Mouse (Mus musculus) embryonic facial prominence, embryonic 12.5 days (tissue): ENCODE measurements around the gene Pcsk2. TPM values are rescaled to one million over a fixed set of nuclear protein-coding genes. Genes with fewer than 3 reads are reported as not detected.

Source experiments
- ATAC-seq: fragments of 200-750 bp; cut with Nextera tagmentation; 2 replicates; pipeline ENCODE4 v1.8.0; 2017; ENCODE audit not compliant: insufficient number of reproducible peaks, insufficient read depth, low FRiP score, low TSS enrichment
- H3K27ac ChIP-seq: fragments of 300-500 bp; sonication (generic); 2 replicates; pipeline ENCODE4 v1.5.1; 2016; ENCODE audit warnings: mild to moderate bottlenecking
- H3K27me3 ChIP-seq: fragments of 300-500 bp; sonication (generic); 2 replicates; pipeline ENCODE4 v1.6.1; 2016; ENCODE audit warnings: mild to moderate bottlenecking, moderate library complexity
- H3K36me3 ChIP-seq: fragments of 300-500 bp; sonication (generic); 2 replicates; pipeline ENCODE4 v1.6.1; 2016; ENCODE audit warnings: mild to moderate bottlenecking
- H3K4me1 ChIP-seq: fragments of 300-500 bp; sonication (generic); 2 replicates; pipeline ENCODE4 v1.6.1; 2016
- H3K4me2 ChIP-seq: fragments of 300-500 bp; sonication (generic); replicated peaks from 2 replicates; pipeline ENCODE4 v1.6.1; 2016; ENCODE audit warnings: mild to moderate bottlenecking, moderate library complexity
- H3K4me3 ChIP-seq: fragments of 300-500 bp; sonication (generic); 2 replicates; pipeline ENCODE4 v1.5.1; 2016; ENCODE audit warnings: mild to moderate bottlenecking
- H3K9ac ChIP-seq: fragments of 300-500 bp; sonication (generic); 2 replicates; pipeline ENCODE4 v1.6.1; 2016; ENCODE audit warnings: mild to moderate bottlenecking, moderate library complexity
- H3K9me3 ChIP-seq: fragments of 300-500 bp; sonication (generic); 2 replicates; pipeline ENCODE4 v1.6.1; 2016; ENCODE audit warnings: mild to moderate bottlenecking, moderate library complexity
- WGBS: fragments of 180-500 bp; shearing (Covaris S2); methylation state at CpG from one replicate; pipeline ENCODE4 v1.1.7; 2016; 5-methylcytosine and 5-hydroxymethylcytosine counted together
- polyA plus RNA-seq: library from polyadenylated mRNA; unstranded; fragments of >200 nt; fragmentation: Nextera tagmentation; extraction: Ambion mirVana; gene quantifications from 2 replicates; pipeline ENCODE4 v1.2.1, GENCODE M21; 2016

Gene Pcsk2
- polyA plus RNA-seq, 1 experiment from 2014 or later: 1.3 TPM

GRCm38 (mm10) chr2:143808789-143809188 is 262.8 kb downstream of the Pcsk2 start:
- Histone ChIP-seq H3K27ac (no peak overlapping the region), H3K36me3 (no peaks in the 10 kb centered on the region), H3K9ac (no peak overlapping the region), H3K9me3 (no peaks in the 10 kb centered on the region), H3K27me3 (no peaks in the 10 kb centered on the region), H3K4me1 (0 out of 2 replicates have a peak, but pooled peaks cover 3% of the 10 kb centered on the region), H3K4me2 (no peak overlapping the region), H3K4me3 (no peak overlapping the region)
- ATAC-seq: no peak
- WGBS: 65% methylated on average over 5 of the region's 5 CpGs

DNA sequence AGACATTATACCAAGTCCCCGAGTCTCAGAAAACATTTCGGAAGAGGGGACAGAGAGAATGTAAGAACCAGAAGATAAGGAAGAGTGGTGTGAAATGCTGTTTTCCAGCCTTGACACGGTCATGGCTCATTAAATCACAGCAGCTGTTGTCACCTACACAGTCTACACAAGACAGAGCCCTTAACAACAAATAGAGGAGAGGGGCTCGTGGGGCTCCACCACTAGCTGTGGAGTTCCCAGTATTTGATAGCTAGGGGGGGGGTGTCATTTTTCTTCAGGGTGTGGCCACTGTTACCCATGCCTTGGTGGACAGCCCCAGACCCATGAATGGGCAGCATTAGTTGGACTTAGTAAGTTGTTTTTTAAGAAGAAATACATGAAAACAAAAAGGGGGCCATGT is 266.3 kb downstream of the Pcsk2 start:
- no peak for ATAC-seq
- H3K9me3 ChIP-seq: no peaks in the 10 kb centered on the region
- no peaks in the 10 kb centered on the region for H3K36me3 ChIP-seq
- H3K4me3 ChIP-seq: no peak overlapping the region
- no peak overlapping the region for H3K9ac ChIP-seq
- no peak overlapping the region for H3K27ac ChIP-seq
- WGBS: 68% methylated on average over 4 of the region's 4 CpGs
- no peaks in the 10 kb centered on the region for H3K27me3 ChIP-seq
- no peaks in the 10 kb centered on the region for H3K4me1 ChIP-seq
- no peak overlapping the region for H3K4me2 ChIP-seq

GRCm38 (mm10) chr2:143813461-143813860 is 267.5 kb downstream of the Pcsk2 start:
- H3K4me3 ChIP-seq: no peak overlapping the region
- H3K27ac ChIP-seq: no peak overlapping the region
- no peak overlapping the region for H3K9ac ChIP-seq
- no peaks in the 10 kb centered on the region for H3K27me3 ChIP-seq
- no peaks in the 10 kb centered on the region for H3K9me3 ChIP-seq
- no peaks in the 10 kb centered on the region for H3K36me3 ChIP-seq
- no peak for ATAC-seq
- 92% methylated on average over 11 of the region's 11 CpGs for WGBS
- no peak overlapping the region for H3K4me2 ChIP-seq
- H3K4me1 ChIP-seq: no peaks in the 10 kb centered on the region

DNA sequence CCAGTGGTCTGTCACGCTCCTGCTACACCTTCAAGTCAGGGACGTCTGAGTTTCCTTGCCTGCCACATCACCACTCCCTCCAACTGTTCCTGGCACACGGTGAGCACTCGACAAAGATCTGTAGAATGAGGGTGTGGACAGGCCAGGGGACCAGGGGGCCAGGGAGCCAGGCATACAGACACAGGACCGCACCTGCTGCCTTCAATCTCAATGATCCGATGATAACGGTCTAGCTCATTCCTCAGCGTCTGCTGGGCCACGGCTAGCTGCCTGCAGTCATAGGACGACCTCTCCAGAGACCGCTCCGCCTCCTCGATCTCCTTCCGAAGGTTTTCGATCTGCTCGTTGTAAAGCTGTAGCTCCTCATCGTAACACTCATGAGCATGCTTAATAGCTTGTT is 285.7 kb downstream of the Pcsk2 start:
- Histone ChIP-seq H3K27ac (no peak overlapping the region), H3K9ac (no peak overlapping the region), H3K4me2 (no peak overlapping the region), H3K27me3 (no peaks in the 10 kb centered on the region), H3K4me1 (peaks cover 12% of the 10 kb centered on the region; the same call in 1 of the 2 replicates), H3K36me3 (no peaks in the 10 kb centered on the region), H3K9me3 (no peaks in the 10 kb centered on the region), H3K4me3 (no peak overlapping the region)
- no peak for ATAC-seq
- 78% methylated on average over 17 of the region's 17 CpGs for WGBS

DNA sequence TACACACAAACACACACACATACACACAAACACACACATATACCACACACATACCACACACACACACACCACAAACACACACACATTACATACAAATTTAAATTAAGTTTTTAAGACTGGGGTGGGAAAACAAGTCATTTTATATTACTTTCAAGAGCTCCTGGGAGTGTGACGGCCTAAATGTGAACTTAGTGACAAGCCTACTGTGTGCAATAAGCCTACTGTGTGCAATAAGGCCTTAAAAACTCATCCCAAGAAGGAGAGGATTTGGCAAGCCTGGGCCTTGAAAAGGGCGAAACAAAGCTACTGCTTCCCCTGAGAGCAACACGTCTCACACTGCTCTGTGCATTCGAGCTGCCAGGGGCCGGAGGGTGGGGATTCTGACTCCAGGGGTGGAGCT is 286.8 kb downstream of the Pcsk2 start:
- H3K36me3 ChIP-seq: no peaks in the 10 kb centered on the region
- no peak overlapping the region for H3K9ac ChIP-seq
- peaks cover 16% of the 10 kb centered on the region for H3K4me1 ChIP-seq
- no peak for ATAC-seq
- no peak overlapping the region for H3K4me3 ChIP-seq
- no peaks in the 10 kb centered on the region for H3K27me3 ChIP-seq
- no peaks in the 10 kb centered on the region for H3K9me3 ChIP-seq
- no peak overlapping the region for H3K27ac ChIP-seq
- 72% methylated on average over 5 of the region's 5 CpGs for WGBS
- no peak overlapping the region for H3K4me2 ChIP-seq

GRCm38 (mm10) chr2:143834082-143834481 is 288.1 kb downstream of the Pcsk2 start:
- peak overlapping the region; percentile 12; the same call in 1 of the 2 replicates for H3K27ac ChIP-seq
- H3K4me3 ChIP-seq: no peak overlapping the region
- no peaks in the 10 kb centered on the region for H3K9me3 ChIP-seq
- no peaks in the 10 kb centered on the region for H3K36me3 ChIP-seq
- peaks cover 16% of the 10 kb centered on the region for H3K4me1 ChIP-seq
- 45% methylated on average over 6 of the region's 6 CpGs for WGBS
- no peak overlapping the region for H3K9ac ChIP-seq
- no peak for ATAC-seq
- H3K27me3 ChIP-seq: no peaks in the 10 kb centered on the region
- H3K4me2 ChIP-seq: no peak overlapping the region; the same call in 1 of the 2 replicates

- no peak overlapping the region for H3K9ac ChIP-seq
- H3K4me2 ChIP-seq: no peak overlapping the region
- H3K36me3 ChIP-seq: no peaks in the 10 kb centered on the region
- H3K27me3 ChIP-seq: no peaks in the 10 kb centered on the region
- H3K4me1 ChIP-seq: peaks cover 16% of the 10 kb centered on the region
- no peak overlapping the region for H3K4me3 ChIP-seq
- H3K27ac ChIP-seq: no peak overlapping the region
- no peaks in the 10 kb centered on the region for H3K9me3 ChIP-seq
- WGBS: 88% methylated on average over 7 of the region's 7 CpGs
- no peak for ATAC-seq
Measured at GRCm38 (mm10) chr2:143835820-143836219, 289.9 kb downstream of the Pcsk2 start.

GRCm38 (mm10) chr2:143837291-143837701 is 291.3 kb downstream of the Pcsk2 start:
- under 1% methylated on average over 8 of the region's 8 CpGs for WGBS

GRCm38 (mm10) chr2:143838698-143839097 is 292.7 kb downstream of the Pcsk2 start:
- no peak overlapping the region for H3K4me2 ChIP-seq
- H3K9ac ChIP-seq: no peak overlapping the region
- H3K4me1 ChIP-seq: peaks cover 11% of the 10 kb centered on the region
- no peaks in the 10 kb centered on the region for H3K27me3 ChIP-seq
- no peak overlapping the region for H3K27ac ChIP-seq
- no peaks in the 10 kb centered on the region for H3K36me3 ChIP-seq
- H3K9me3 ChIP-seq: no peaks in the 10 kb centered on the region
- no peak for ATAC-seq
- H3K4me3 ChIP-seq: no peak overlapping the region
- 62% methylated on average over 5 of the region's 5 CpGs for WGBS

More at GRCm38 (mm10) chr2:143837291-143837701, 291.3 kb downstream of the Pcsk2 start:
- Histone ChIP-seq H3K4me1 (peaks cover 11% of the 10 kb centered on the region), H3K4me2 (peak overlapping the region; percentile 44), H3K9ac (no peak overlapping the region), H3K9me3 (no peaks in the 10 kb centered on the region), H3K27me3 (no peaks in the 10 kb centered on the region), H3K36me3 (no peaks in the 10 kb centered on the region), H3K4me3 (0 out of 2 replicates have a peak overlapping the region, but pooled peaks have one; percentile 10), H3K27ac (no peak overlapping the region)
- 0 out of 2 replicates have a peak, but pooled peaks have one; percentile 22 for ATAC-seq

DNA sequence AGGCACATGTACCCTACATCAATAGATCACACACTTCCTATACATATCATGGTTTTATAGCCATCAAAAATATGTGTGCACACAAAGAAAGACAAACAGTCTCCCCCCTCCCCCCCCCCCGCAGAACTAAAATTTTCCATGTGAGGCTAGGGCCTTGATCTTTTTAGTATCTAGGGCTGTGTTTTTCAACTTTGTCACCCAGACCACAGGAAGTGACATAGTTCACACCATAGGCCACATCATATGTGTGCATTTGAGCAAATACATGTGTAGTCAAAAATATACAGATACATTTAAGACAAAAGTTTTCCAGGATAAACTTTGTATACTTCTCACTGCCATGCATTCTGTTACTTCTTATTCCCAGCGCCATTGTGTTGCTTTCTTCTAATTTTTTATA is 293.5 kb downstream of the Pcsk2 start:
- Histone ChIP-seq H3K4me1 (peaks cover 4% of the 10 kb centered on the region), H3K27ac (no peak overlapping the region), H3K9me3 (no peaks in the 10 kb centered on the region), H3K4me3 (no peak overlapping the region), H3K27me3 (no peaks in the 10 kb centered on the region), H3K36me3 (no peaks in the 10 kb centered on the region), H3K4me2 (no peak overlapping the region), H3K9ac (no peak overlapping the region)
- no peak for ATAC-seq
- WGBS: 86% methylated on average over 2 of the region's 2 CpGs

GRCm38 (mm10) chr2:143840895-143841294 is 294.9 kb downstream of the Pcsk2 start:
- Histone ChIP-seq H3K36me3 (no peaks in the 10 kb centered on the region), H3K4me1 (peaks cover 4% of the 10 kb centered on the region; the same call in 1 of the 2 replicates), H3K27me3 (no peaks in the 10 kb centered on the region), H3K9ac (no peak overlapping the region), H3K9me3 (no peaks in the 10 kb centered on the region), H3K27ac (no peak overlapping the region), H3K4me3 (no peak overlapping the region), H3K4me2 (no peak overlapping the region)
- 70% methylated on average over 6 of the region's 6 CpGs for WGBS
- no peak for ATAC-seq

GRCm38 (mm10) chr2:143841536-143841935 is 295.6 kb downstream of the Pcsk2 start:
- Histone ChIP-seq H3K4me1 (peaks cover 4% of the 10 kb centered on the region; the same call in 1 of the 2 replicates), H3K4me3 (no peak overlapping the region), H3K36me3 (no peaks in the 10 kb centered on the region), H3K9ac (no peak overlapping the region), H3K4me2 (no peak overlapping the region), H3K27me3 (no peaks in the 10 kb centered on the region), H3K9me3 (no peaks in the 10 kb centered on the region), H3K27ac (no peak overlapping the region)
- WGBS: 81% methylated on average over 7 of the region's 7 CpGs
- no peak for ATAC-seq

DNA sequence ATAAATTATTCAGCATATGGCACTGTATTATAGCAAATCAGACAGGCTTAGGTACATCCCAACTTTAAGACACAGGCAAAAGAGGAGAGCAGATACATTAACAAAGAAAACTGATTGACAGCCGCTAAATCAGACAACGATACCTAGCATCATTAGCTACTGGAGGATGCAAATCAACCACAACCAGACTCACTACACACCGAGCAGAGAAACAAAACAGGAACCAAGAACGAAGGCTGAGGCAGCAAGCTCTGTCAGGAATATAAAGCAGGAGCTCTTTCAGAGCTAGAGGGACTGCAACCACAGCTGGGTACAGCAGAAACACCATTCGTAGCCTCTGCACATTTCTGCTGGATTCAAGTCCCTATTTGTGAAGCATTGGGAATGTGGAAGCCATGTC is 298.8 kb downstream of the Pcsk2 start:
- H3K27ac ChIP-seq: no peak overlapping the region
- H3K4me1 ChIP-seq: no peaks in the 10 kb centered on the region
- no peak overlapping the region for H3K4me2 ChIP-seq
- no peaks in the 10 kb centered on the region for H3K36me3 ChIP-seq
- no peaks in the 10 kb centered on the region for H3K27me3 ChIP-seq
- no peaks in the 10 kb centered on the region for H3K9me3 ChIP-seq
- no peak overlapping the region for H3K4me3 ChIP-seq
- H3K9ac ChIP-seq: no peak overlapping the region
- no peak for ATAC-seq
- 80% methylated on average over 5 of the region's 5 CpGs for WGBS
